Mouse (Mus musculus) heart, postnatal 4 days (tissue): ENCODE measurements around the gene Ncdn. TPM values are rescaled to one million over a fixed set of nuclear protein-coding genes. Genes with fewer than 3 reads are reported as not detected.

ENCODE experiments used
- DNase-seq: peaks from one replicate; pipeline ENCODE4 v3.0.0; 2021
- total RNA-seq, 2 experiments: library from RNA; stranded (reverse); gene quantifications; 2 replicates each; pipeline ENCODE4 v1.2.3; 2021

Gene Ncdn
- total RNA-seq, 2 experiments from 2014 or later: 17.5 to 18.3 TPM

- DNase-seq: no peak
Measured at GRCm38 (mm10) chr4:126707439-126707826, 45.8 kb downstream of the Ncdn start.

DNA sequence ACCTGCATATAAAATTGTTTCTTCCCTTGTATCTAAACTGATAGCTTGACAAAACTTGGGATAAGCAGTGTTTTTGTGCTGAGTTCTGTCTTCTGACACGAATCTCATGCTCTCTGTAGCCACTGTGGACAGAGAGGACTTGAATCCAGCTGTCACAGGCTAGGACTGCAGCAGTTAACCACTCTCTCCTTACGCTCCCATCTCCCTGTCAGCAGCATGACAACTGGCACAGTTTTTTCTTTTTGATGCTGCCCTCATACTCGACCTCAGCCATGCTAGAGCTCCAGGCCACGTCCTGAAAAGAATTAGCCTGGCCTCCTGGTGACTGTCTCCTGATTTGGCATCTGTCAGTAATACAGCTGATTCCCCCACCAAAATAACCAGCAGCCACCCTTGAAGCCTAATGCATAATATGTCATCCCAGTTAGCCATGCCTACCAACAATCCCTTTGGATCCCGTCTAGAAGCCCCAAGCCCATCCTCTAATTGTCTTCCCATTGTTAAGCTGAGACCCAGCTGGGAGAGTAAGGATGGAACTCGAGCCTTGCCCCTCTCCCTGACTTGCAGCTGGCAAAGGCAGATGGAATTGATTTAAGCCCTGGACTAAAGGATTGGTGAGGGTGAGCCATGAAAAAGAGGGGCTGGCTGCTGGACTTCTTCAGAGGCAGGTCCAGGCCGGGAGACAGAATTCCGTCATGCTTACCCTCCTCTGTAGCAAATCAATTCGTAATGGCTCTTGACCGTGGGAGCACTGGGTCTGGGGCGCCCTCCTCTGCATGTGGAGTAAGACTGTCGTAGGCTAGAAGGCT, 46.4 kb downstream of the Ncdn start:
- DNase-seq: no peak

GRCm38 (mm10) chr4:126696908-126697307, 56.3 kb downstream of the Ncdn start:
- DNase-seq: no peak

Other genes with a start within 250 kb of the Ncdn start
- gene Ago4, start 220.0 kb downstream of the Ncdn start, total RNA-seq: 1 to 10 TPM; 3.5 to 3.8 TPM
- 10 to 100 TPM; 18.3 to 21.7 TPM for gene Clspn, start 196.5 kb downstream of the Ncdn start, total RNA-seq
- gene 5730409E04Rik, start 143.6 kb downstream of the Ncdn start, total RNA-seq: 1 to 10 TPM; 6.1 to 6.6 TPM
- gene Psmb2, start 75.8 kb downstream of the Ncdn start, total RNA-seq: 100 to 1,000 TPM; 161 to 162 TPM
- gene Tfap2e, start 17.2 kb downstream of the Ncdn start, total RNA-seq: not detected
- 10 to 100 TPM; 21.3 to 22.8 TPM for gene AU040320, start 106 bp upstream of the Ncdn start, total RNA-seq
- 10 to 100 TPM; 36.0 to 38.1 TPM for gene Zmym4, start 214.7 kb upstream of the Ncdn start, total RNA-seq